Mouse (Mus musculus): Measurements from ENCODE around the gene Tmem150a.
A peak's percentile ranks its signal among the peaks of the same experiment; 100 is the strongest.

The Tmem150a gene

DNA sequence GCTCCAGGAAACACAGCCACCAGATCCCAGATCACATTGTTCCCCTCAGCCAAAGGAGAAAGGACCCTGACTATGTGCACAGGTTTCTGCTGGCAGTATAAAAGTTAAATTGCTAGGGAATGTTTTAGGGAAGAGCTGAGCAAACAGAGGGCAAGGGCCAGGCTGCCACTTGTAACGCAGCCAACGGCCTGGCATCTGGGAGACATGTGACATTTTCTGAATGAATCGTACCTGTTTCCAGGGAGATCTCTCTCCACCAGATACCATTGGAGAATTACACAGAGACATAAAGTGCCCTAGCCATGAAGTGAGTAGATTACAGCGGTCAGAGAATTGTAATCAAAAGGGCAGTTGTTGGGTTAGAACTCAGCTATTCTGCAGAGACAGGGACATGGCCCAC is 17.9 kb downstream of the Tmem150a start:
- no peak for DNase-seq (ENCODE audit: low spot score in 2 of 2)

DNA sequence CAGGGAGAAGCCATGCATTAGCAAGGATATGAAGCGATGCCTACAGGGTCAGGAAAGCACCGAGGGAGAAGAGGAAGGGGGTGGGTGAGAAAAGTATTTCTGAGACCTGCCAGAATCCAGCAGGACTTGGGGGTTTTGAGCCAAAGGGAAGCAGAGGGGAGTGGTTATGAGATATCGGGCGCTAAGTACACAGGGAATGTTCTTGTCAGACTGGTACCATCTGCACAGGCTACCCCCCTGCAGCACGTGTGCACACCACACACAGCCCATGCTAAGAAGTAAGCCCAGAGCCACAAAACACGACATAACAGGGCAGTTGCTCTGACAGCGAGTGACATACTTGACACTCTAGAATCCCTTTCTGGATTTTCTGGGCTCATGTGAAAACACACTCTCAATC is 19.0 kb downstream of the Tmem150a start:
- DNase-seq (ENCODE audit: low spot score in 2 of 2): no peak

DNA sequence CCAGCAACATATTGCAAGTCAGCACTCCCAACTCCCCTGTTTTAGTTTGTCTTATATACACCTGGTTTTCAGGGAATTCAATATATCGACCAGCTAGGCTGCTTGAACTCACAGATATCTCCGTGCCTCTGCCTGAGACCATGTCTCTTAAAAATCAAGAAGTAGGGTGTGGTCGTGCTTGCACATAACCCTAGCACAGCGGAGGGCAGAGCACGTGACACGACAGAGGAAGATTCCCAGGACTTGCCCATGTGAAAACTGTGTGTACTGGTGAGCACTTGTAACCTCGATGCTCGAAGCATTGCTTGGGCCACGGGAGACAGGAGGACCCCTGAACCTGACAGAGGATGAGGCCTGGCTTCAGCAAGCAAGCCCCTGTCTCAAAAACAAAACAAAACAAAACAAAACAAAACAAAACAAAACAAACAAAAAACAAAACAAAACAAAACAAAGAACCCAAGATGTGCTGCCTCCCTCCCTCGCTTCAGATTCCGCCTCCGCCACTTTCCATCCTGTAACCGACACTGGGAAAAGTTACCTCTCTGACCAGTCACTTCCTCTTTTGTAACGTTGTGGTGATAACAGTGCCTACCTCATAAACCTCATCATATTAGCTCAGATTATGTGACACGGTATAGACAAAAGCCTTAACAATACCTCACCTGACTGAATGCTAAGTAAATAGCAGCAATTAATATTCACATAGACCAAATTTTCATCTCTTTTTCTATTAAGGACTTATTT is 19.7 kb downstream of the Tmem150a start:
- DNase-seq (ENCODE audit: low spot score in 2 of 2): peak in 1 of 2 experiments; percentile 12

DNA sequence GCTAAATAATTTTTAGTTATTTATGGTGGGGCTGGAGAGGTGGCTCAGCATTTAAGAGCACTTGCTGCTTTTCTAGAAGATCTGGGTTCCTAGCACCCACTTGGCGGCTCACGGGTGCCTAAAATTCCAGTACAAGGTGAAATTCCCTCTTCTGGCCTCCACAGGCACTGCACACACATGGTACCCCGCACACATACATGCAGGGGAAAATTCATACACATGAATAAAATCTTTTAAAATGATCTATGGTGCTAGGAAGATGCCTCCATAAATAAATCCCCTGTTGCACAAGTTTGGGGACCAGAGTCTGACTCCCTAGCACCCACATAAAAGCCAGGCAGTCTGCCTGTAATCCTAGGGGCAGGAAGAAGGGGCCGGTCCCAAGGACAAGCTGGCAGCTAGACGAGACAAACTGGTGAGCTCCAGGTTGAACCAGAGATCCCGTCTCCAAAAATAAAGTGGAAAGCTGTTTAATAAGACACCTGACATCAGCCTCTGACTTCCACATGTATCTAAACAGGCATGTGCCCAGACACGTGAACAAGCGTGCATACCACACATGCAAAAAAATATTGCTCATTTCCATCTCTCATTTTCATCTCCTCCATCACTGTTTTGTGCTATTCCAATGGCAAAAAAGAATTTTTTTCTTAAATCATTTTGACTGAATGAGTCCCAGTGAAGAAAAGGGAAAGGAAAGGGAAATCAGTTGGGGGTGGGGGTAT is 23.4 kb downstream of the Tmem150a start:
- DNase-seq (ENCODE audit: low spot score in 2 of 2): no peak

DNA sequence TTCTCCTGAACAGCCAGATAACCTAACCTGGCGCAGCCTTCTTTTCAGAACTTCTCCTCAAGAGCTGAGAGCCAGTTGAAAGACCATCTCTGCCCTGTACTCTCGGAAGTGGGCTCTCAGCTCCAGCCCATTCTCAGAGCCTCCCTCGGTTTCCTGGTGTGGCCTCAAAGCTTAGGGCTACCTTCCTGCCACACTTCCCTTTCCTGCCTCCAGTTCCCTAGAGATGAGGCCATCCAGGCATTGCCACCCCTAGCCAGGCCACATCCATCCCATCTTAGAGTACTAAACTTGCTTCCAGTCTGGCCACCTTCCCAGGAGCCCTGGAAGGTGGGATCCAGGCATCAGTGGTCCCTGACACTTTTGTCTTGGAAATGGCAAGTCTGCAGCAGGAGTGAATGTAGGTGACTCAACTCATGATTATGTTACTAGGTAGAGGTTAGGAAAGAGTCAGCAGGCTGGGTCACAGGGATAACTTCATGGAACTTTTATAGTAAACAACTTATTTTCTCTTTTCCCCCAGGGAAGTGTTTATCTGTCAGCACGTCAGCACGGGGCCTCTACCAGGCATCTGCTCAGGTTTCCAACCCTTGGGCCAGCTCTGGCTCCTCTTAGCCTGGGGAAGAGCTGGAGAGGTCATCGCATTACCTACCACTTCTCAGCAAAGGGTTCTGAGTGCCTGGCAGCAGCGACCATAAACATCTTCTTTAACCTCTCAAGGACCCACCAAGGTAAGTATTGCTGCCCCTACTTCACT is 24.3 kb downstream of the Tmem150a start:
- no peak for DNase-seq (ENCODE audit: low spot score in 2 of 2)

DNA sequence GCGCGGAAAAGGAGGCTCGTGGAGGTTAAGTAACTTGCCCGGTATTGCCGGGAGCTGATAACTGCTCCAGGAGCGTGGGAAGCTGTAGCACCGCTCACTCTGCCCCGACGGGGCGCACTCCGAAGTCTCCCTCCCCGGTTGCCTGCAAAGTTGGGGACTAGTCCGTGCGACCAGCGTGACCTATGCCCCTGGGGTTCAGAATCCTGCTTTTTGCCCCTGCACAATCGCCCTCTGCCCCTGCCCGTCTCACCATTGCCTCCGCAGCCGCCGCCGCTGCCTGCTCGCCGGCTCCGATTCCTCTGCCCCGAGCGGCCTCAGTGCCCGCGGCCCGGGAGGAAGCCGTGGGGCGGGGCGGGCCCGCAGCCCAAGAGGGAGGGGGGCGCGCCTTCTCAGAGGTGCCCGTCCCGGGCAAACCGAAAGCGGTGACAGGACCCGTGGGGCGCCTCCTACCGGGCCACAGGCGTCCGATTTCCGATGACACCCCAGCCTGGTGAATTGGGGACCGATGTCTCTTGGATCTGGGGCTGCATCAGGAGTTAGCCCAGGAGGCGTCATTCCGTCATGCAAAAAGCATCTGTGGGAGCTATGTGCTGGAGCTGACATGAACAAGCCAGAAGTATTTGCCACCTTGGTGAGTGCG is 25.0 kb downstream of the Tmem150a start, which contains the start of gene Vamp5:
Gene Vamp5 (minus strand): TSS at position 338 of the 640 bp plus-strand sequence.
- DNase-seq (ENCODE audit: low spot score in 2 of 2): peak; percentile 85 to 90

DNA sequence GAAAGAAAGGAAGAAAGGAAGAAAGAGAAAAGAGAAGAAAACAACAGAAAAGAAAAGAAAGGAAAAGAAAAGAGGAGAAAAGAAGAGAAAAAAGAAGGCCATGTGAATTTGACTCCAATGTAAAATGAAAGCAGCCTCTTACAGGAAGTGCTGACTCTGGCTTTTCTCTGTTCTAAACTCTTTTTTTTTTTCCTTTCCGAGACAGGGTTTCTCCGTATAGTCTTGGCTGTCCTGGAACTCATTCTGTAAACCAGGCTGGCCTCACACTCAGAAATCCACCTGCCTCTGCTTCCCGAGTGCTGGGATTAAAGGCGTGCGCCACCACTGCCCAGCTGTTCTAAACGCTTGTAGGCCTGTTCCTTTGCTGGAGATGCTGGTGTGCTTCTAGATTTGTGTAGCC is 27.2 kb downstream of the Tmem150a start:
- DNase-seq (ENCODE audit: low spot score in 2 of 2): no peak

DNA sequence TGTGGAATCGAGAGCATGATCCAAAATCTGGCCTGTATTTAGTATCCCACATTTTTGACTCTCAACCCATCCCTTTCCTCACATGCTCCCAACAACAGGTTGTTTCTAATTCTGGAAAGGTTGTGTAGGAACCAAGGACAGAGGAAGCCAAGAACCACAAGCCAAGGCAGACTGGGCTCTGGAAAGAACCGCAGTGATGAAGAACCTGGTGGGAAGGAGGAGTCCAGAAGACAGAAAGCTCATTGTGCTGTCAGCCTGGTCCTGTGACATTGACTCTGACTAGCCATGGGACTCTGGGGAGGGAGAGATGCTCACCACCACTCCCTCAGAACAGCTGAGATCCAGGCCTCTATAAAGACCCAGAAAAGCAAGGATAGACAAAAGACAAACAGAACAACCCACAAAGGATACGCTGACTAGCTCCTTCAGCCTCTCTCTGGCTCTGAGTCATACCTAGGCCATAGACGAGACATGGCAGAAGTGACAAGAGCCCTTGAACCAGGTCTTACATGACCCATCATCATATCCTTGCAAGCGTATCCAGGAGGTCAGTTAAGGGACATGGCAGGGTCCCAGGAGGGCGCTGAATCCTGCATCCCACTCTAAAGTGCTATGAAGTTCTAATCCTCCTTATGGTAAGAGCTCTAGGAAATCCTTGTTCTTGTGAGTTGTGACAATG is 28.0 kb downstream of the Tmem150a start:
- DNase-seq (ENCODE audit: low spot score in 2 of 2): no peak

DNA sequence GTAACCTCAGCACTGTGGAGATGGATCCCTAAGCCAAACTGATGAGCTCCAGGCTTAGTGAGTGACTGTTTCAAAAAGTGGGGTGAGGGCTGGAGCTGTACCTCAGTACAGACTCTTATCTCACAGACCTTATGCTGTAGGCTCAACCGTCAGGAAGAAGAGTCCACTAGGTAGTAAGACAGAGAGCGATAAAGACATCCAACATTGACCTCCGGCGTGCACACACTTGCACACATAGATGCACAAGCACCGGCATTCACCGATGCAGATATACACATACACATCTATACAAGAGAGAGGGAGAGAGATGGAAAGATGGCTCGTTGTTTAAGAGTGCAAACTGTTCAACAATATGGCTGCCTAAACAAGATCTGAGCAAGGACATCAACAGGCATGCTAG is 28.7 kb downstream of the Tmem150a start:
- no peak for DNase-seq (ENCODE audit: low spot score in 2 of 2)

DNA sequence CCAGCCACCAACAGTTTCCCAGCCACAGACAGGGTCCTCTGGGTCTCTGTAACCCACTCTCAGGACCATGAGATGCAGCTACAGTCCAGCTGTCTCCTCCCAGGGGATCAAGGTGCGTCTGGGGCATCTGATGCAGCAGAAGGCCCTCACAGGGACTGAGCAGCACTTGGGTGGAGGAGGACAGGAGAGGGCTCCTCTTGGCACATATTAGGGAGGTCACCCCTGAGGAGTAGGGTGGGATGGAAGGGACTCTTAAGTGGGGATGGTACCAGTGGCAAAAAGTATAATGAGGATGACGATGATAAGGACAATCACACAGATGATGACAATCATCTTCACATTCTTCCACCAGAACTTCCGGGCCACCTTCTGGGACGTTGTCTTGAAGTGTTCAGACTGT is 30.0 kb downstream of the Tmem150a start:
- no peak for DNase-seq (ENCODE audit: low spot score in 2 of 2)

DNA sequence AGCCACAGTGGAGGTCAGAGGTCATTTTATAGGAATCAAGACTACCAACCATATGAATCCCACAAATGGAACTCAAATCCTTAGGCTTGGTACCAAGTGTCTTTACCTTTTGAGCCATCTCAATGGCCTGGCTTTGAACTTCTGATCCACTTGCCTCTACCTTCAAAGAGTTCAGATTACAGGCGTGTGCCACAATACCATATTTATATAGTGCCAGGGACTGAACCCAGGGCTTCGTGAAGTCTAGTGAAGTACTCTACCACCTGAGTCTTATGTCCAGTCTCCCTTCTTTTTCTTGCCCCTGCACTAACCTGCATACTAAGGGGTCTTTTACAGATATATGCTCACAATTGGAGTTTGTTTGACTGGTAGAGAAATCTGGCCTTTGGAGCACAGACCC is 31.3 kb downstream of the Tmem150a start:
- no peak for DNase-seq (ENCODE audit: low spot score in 2 of 2)

DNA sequence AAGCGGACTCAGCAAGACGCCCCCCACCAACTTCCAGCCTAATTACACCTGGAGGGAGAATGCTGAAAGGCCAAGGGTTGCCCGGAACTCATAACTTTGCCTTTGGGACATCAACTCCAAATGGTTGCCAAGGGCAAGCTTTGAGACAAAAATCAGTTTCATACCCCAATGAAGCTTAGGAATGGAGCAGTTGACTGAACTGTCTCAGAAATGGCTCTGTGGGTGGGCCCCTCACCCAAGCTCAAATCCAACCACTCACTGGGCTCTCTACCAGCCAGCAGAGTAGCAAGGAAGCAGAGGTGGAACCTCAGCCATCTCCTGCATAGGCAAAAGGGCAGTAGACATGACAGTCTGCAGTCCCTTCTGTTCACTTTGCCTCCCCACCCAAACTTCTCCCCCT is 32.6 kb downstream of the Tmem150a start:
- no peak for DNase-seq (ENCODE audit: low spot score in 2 of 2)

DNA sequence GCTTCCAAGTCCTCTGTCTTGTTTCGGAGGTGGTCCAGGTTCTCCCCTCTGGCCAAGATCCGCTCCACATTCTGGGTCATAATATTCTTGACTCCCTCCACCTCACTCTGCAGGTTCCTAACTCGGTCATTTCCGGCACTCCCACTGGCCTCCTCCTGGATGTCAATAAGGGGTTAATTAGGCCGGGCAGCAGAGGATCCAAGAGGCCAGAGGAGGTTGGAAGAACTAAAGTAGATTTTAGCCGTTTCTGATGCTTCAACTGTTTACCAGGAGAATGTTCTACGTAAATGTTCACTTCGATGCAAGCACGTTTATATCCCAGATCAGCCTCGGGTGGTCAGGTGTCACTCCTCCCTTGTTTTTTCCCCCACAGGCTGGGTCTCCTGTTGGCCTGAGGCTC is 33.0 kb downstream of the Tmem150a start:
- DNase-seq (ENCODE audit: low spot score in 2 of 2): no peak

DNA sequence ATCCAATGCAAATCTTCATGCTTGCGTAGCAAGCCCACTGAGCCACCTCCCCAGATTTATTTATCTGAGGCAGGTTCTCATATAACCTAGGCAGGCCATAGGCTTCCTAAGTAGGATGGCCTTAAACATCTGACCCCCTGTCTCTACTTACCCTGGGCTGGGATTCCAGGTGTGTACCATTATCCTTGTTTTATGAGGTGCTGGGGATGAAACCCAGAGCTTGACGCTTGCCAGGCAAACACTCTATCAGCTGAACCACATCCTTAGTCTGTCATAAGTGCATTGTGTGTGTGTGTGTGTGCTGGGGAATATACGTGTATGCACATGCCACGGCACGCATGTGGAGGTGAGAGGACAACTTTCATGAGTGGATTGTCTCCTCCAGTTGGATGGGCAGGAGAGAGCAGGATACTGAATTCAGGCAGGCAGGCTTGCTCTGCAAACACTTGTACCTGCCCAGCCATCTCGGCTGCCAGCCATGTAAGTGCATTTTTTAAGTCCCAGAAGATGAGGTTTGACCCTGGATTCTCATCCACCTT is 33.6 kb downstream of the Tmem150a start:
- DNase-seq (ENCODE audit: low spot score in 2 of 2): no peak

DNA sequence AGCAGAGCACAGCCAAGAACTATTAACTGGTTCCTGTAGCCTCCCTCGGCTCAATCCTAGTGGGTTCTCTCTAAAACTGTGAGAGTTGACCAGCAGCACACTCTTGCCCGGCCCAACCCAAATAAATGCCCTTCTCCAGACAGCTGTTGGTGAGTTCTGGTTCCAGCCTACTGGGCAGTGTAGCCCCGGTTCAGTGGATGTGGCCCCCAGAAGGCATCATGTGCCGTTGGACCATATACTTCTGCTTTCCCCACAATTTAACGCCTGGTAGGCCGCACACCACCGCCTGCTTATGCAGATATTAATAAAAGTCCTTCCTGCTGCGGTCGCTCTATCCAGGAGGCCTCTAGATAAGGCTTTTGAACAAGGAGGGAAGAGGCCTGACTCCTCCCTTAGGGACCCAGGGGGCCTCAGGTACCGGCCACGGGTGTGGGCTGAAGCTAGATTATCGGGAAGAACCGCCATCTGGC is 34.3 kb downstream of the Tmem150a start:
- peak; percentile 32 to 65 for DNase-seq (ENCODE audit: low spot score in 2 of 2)

DNA sequence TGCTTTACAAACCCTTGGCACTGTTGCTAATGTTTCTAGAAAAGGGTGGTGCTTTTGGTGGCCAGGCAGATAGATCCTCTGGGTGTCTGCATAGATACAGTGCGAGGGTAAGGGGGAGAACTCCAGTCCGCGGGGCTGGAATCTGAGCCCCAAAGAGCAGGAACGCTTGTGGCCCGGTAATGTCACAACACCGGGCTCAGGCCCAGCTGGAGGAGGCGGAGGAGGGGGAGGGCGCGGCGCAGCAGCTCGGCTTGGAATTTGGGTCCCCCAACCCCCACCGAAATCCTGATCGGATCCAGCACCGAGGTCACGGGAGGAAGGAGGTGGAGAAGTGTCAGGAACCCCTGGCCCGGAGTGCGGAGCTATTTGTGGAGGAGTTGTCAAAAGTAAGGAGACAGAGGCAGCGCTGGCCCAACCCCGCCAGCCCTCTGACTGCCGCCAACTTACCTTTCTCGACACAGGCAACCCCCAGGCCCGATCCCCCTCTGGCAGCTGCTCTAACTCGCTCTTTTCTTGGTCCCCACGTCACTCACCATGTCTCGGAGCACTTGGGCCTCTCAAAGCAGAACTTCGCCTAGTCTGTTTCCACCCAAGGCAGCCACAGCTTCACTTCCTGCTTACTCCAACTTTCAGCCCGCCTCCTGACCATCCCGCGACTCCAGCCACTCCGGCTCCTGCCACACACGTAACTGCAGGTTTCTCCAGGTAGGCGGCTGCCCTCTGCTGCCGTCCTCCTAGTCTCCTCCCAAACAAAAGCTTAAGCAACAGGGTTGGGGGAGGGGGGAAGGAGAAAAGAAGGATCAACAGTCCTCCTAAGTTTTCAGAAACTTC is 34.9 kb downstream of the Tmem150a start, which contains the start of gene Vamp8:
Gene Vamp8 (minus strand): TSS at position 763 of the 831 bp plus-strand sequence.
- DNase-seq (ENCODE audit: low spot score in 2 of 2): peak; percentile 49 to 60

DNA sequence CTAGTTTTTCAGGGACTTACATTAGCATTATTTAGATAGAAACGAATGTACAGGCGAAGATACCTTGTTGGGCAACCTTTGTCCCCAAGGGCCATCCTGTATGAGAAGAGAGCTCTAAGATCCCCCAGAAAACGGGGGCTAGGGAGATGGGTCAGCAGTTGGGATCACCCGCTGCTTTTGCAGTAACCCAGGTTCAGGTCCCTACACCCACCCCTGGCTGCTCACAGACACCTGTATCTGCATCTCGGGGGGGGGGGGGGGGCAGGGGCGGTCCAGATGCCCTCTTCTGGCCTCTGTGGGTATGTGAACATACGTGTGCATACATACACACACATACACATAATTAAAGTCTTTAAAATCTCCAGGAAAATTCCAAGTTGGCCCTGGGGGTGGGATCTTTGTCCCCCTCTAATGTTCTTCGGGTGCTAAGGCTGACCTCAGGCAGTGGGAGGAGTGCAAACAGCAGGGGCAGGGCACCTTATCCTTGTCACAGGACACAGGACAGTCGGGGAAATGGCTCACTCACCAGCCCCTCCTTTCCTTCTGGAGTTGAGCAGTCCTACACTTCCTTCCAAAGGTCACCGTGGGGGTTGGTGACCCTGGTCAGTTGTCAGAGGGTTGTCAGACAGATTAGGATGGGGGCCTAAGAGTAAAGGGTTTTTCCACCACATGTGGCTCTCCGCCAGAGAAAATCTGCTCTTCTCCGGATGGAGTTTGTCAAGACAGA is 35.7 kb downstream of the Tmem150a start:
- peak in 1 of 2 experiments; percentile 11 for DNase-seq (ENCODE audit: low spot score in 2 of 2)

DNA sequence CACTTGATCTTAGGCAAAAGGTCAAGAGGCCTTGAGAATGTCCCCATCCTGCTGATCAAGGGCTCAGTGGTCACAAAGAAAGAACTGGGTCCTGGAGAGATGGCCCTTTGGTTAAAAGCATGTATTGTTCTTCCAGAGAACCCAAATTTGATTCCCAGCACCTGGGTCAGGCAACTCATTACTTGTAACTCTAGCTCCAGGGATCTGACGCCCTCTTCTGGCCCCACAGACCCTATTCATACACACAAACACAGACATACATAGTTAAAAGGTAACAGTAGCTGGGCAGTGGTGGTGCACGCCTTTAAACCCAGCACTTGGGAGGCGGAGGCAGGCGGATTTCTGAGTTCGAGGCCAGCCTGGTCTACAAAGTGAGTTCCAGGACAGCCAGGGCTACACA is 37.1 kb downstream of the Tmem150a start:
- DNase-seq (ENCODE audit: low spot score in 2 of 2): no peak

DNA sequence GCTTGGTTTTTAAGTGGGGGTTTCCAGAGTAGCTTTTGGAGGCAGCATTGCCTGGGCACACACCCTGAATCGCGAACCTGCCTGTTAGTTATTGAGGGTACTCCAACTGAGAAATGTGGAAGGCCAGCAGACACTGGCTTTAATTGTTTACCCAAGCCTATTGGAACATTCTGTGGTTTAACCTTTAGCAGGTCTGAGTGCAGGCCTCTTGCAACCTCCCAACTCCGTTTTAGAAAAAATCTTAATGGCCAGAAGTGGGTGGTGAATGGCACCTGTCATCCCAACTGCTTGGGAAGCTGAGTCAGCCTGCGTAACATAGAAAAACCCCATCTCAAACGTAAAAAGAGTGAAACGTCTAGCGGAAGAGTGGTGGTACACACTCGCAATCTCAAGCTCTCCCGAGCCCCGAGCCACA is 41.6 kb downstream of the Tmem150a start:
- DNase-seq (ENCODE audit: low spot score in 2 of 2): no peak

All from natural killer cell, adult 2 months (primary cell).